Mouse (Mus musculus) small intestine, adult 2 months (tissue): ENCODE data around the gene Cox19.

Experiments used
- CTCF ChIP-seq: fragments of 200-500 bp; IDR thresholded peaks from 2 replicates; pipeline ENCODE4 v1.5.1; 2012; ENCODE audit warnings: low read depth, mild to moderate bottlenecking, control low read depth, inconsistent platforms, low read length, moderate library complexity, mixed read lengths; ENCODE audit not compliant: insufficient replicate concordance, insufficient read length; ENCODE audit errors: extremely low read depth
- POLR2A ChIP-seq: fragments of 200-500 bp; IDR thresholded peaks from 2 replicates; pipeline ENCODE4 v1.6.1; 2012; ENCODE audit warnings: low read depth, mild to moderate bottlenecking, control low read depth, inconsistent platforms, low read length, moderate library complexity

GRCm38 (mm10) chr5:139297745-139298144 is 53.5 kb downstream of the Cox19 start:
- TF ChIP-seq CTCF (no peak), POLR2A (no peak)
